Mouse (Mus musculus) bone marrow, adult 2 months (tissue): ENCODE results near the gene Gpc3.

ENCODE experiments used
- CTCF ChIP-seq: fragments of 200-500 bp; IDR thresholded peaks from 2 replicates; pipeline ENCODE4 v1.5.1; 2011; ENCODE audit warnings: low read length, control low read depth; ENCODE audit not compliant: control insufficient read depth, insufficient read depth
- POLR2A ChIP-seq: fragments of 200-500 bp; IDR thresholded peaks from 2 replicates; pipeline ENCODE4 v1.6.1; 2011; ENCODE audit warnings: low read depth, mild to moderate bottlenecking, control low read depth, low read length, borderline replicate concordance; ENCODE audit not compliant: control insufficient read depth

- no peak for TF ChIP-seq CTCF
- TF ChIP-seq POLR2A, result no peak
Measured at GRCm38 (mm10) chrX:52651472-52651948, 37.8 kb upstream of the Gpc3 start.
